Mouse (Mus musculus): ENCODE measurements around the gene Pomc.

DNA sequence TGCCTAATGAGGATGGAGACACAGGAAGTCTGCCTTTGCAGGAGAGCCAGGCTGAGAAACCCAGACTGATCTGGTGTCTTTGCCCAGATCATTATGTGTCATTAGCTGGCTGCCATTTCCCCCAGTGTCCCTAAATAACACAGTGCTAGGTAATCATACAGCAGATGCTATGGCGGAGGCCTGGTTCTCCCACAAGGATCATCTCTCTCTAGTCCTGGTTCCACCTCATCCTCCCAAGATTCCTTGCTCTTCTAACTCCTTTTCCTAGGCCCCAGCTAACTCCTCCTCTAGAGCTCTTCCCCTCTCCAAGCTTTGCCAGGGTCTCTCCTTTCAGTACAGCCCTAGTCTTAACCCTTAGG is 26.2 kb downstream of the Pomc start:
- TF ChIP-seq CTCF (IDR thresholded peaks at IDR 0.05; ENCODE audit: borderline replicate concordance, insufficient read depth, low read depth, low read length): no peak
- no peak for TF ChIP-seq POLR2A (IDR thresholded peaks at IDR 0.05; ENCODE audit: borderline replicate concordance, insufficient read depth, low read length)

All from cerebellum, adult 2 months (tissue).